Mouse (Mus musculus) urinary bladder, adult 18-20 months (tissue): ENCODE measurements at regions not wholly inside any gene's neighbourhood (a gene's known extent, or its start where the extent isn't known, plus 50 kb on each side); places are given as distances from the start of the nearest gene placed in this dataset.
A peak's percentile ranks its signal among the peaks of the same experiment; 100 is the strongest.

Experiments
- DNase-seq, 2 experiments: peaks; one replicate each; pipeline ENCODE4 v3.0.0; 2022; ENCODE audit warnings: low spot score in 2 of 2, mixed read lengths in 2 of 2

DNA sequence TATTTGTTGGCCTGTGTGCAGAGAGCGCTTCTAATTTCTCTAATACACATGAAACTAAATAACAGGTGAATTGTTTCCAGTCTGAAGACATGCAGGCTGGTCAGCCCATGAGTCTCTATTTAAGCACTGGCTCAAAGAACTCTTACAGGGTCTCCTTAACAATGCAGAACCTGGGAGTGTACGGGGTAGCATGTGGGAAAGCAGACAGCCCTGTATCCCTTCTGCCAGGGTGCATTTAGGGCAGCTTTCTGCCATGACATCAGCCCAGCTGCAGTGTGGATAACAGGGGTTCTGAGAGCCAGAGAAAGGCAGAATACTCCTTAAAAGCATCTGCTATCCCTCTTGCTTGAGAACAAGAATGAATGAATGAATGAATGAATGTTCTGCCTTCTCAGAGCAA is 164.7 kb downstream of the Grb14 start:
- no peak for DNase-seq

DNA sequence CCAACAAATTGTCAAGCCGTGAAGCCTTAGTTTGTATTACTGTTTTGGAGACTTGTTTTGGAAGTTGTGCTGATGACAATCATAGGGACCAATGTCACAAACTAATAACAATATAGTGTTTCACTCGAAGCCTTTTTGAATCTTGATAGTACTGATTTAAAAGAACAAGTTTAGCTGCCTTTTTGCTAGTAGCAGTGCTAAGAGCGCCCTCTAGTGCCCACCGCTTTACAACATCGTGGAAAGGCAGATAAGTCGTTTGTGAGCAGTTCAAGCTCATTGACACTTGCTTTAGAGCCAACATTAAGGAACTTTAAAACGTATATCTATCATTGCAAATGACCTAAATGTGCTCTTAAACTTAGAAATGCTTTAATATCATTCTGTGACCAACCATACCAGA is 170.9 kb downstream of the Grb14 start:
- peak; percentile 11 to 19 for DNase-seq

DNA sequence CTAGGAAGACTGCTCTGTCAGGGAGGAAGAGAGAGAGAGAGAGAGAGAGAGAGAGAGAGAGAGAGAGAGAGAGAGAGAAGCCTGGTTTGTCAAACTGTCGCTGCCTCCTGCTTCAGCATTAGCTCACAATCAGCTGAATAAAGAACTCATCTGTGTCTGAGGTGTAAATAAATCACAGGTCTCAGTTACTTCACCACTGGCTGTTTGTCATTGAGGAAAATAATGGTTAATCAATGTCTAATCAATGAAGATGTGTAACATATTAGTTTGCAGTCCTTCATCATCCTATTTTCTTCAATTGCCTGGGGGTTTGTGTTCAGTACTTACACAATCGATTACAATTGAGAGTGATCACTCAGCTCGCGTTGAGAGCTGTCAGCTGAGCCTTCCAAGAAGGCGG is 171.9 kb downstream of the Grb14 start:
- no peak for DNase-seq

DNA sequence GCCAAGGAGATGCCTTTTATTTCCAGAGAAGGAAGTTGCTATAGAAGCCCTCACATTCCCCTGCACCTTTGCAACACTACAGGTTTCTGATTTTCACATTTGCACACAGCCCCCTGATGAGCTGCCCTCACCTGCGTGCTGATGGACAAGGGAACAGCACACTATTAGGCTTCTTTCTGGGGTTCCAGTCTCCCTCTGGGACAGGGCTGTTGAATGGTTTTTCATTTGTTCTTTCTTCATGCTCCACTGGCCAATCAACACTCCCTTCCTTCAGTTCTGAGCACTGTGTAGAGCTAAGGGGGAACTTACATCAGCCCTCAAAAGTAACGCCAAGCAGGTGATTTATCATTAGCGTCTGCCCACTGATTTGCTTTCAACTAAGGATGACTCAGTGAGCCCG is 173.7 kb downstream of the Grb14 start:
- no peak for DNase-seq

DNA sequence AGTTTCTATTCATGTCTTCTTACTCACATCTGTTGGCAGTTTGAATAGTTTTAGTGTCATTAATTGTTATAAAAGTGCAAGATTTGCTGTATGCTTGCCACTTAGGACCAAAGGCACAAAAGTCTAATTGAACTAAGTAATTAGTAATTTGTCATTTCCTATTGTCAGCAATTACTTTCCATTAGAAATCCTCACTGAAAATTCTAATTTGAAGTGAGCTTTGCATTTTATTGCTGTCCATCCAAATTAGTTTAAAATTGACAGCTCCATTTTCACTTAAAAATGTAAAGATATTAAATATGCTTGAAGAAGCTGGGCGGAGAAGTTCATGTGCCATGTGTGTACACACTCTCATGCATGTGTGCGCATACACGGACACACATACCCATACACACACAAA is 174.1 kb downstream of the Grb14 start:
- DNase-seq = no peak

DNA sequence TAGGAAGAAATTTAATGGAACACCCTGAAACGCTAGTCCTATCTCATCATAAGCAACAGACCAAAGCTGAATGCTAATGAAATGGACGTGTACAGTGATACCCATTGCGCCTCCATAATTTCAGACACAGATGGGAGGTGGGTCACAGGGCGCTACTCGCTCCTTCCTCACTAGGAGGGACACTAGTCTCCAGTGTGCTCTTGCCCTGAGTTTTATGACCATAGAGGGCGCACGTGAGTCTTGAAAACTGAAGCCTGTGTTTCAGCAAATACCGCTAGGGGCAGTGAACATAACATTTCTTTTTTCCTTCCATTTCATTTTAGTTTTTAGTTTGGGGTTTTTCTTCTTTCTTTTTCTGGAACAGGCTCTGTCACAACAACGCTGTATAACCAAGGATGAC is 200.3 kb downstream of the Grb14 start:
- DNase-seq = no peak

DNA sequence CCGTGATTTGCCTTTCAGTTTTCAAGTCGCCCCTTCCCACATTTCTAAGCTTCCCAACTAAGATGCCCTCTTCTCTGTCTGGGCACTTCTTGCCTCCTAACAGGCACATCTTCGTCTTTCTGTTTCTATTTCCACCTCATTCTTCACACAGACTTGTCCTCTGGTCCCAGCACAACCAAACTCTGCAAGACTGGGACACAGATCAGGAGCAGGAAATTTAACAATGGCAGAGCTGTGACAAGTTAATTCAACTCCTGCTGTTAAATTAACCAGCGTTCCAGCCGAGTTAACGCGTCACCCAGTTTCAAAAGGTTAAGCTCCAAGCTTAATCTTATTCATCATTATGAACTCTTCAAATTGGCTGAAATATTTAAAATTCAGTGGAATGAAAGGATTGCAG is 200.9 kb downstream of the Grb14 start:
- no peak for DNase-seq

DNA sequence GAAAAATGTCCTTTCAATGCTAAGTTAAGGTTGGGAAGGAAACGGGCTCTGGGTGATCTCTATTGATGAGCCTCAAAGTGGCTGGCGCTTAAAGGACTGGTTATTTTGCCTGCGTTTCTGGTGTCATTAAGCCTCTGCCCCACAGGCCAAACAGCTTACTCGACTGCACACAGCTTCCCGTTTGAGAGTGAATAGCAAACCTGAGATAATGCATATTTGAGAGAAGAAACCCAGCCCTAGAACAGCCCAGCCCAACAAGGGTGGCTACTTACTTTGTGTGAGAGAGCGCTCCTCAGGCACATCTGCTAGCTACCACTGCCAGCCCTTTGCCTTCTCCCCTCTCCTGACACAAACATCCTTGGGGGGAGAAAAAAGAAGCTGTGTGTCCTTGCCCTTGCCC is 201.7 kb downstream of the Grb14 start:
- DNase-seq = no peak

DNA sequence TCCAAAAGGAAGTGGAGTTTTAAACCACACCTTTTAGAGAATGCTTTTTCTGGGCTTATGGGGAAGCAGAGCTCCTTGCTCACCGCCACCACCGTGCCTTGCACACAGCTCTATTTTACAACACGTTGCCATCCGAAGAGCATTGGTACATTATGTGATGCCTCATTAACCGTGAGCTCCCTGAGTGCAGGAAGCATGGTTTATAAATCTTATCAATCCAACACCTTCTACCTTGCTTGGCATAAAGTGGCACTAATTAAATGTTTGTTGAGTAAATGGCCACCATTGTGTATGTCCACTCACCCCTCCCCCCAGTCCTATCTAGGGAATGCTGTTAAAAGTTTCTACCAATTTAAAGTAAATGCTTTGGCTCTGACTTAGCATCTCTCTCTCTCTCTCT is 206.6 kb downstream of the Grb14 start:
- no peak for DNase-seq
